Mouse (Mus musculus) Patski (cell line): ENCODE results near the gene Tuba3a. TPM values are rescaled to one million over a fixed set of nuclear protein-coding genes. Genes with fewer than 3 reads are reported as not detected.

Experiments
- ATAC-seq: fragments of 100-300 bp; one replicate; pipeline ENCODE4 v1.8.0; 2021
- CTCF ChIA-PET: fragments of 350-600 bp; sonication (Branson Sonifier 250); formaldehyde crosslinking; loops from one replicate; lab custom pipeline; 2022; ENCODE audit warnings: inconsistent platforms; lab: Charles Lee
- POLR2A ChIA-PET: fragments of 350-600 bp; sonication (Branson Sonifier 250); formaldehyde crosslinking; loops from one replicate; lab custom pipeline; 2022; ENCODE audit warnings: antibody characterized with exemption, inconsistent platforms; lab: Charles Lee
- DNase-seq: peaks from one replicate; pipeline ENCODE4 v3.0.0-alpha.2; 2011; ENCODE audit warnings: low read depth, low spot score
- H3K27me3 ChIP-seq: fragments of 371-371 bp; one replicate; pipeline ENCODE4 v1.5.1; 2021
- CTCF ChIP-seq: fragments of 100-300 bp; IDR thresholded peaks from one replicate; pipeline ENCODE4 v1.5.1; 2021
- in situ Hi-C: fragments of 300-500 bp; cut with MboI; formaldehyde crosslinking; loops from 3 replicates; pipeline ENCODE4 v1.11.1; 2018; ENCODE audit warnings: low pct_unique_long_range_greater_than_20kb, mixed read lengths
- polyA plus RNA-seq: library from polyadenylated mRNA; unstranded; gene quantifications from one replicate; pipeline ENCODE4 v1.2.3, GENCODE M21; 2021

Gene Tuba3a
- not detected for polyA plus RNA-seq

GRCm38 (mm10) chr6:125285890-125286289 is at the start of gene Tuba3a:
Gene Tuba3a, minus strand, starts transcription at chr6:125286042.
- no peak for DNase-seq
- POLR2A ChIA-PET = no interaction called here
- CTCF ChIA-PET = interaction anchor here (2.8 kb wide), 1 partner anchor 11 kb away, joined by 12 read pairs; no protein-coding TSS in a partner anchor
- H3K27me3 ChIP-seq = no peaks in the 10 kb centered on the region
- in situ Hi-C loops = no loop called here
- ATAC-seq = no peak
- TF ChIP-seq CTCF = no peak

DNA sequence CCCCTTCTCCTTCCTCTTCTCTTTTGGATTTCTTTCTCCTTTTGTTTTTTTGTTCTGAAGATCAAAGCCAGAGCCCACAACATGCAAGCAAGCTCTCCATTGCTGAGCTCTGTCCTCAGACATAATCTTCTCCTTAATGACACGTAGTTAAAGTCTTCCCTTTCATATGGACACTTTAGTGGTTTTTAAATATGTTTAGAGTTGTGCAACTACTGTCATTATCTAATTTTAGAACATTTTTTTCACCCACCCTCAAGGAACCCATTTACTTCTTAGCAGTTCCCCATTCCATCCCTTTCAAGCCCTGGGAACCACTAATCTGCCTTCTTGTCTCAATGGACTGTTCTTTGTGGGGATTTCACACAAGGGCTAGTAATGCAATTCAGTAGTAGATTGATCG is 48.5 kb upstream of the Tuba3a start:
- no peaks in the 10 kb centered on the region for H3K27me3 ChIP-seq
- ATAC-seq (no peak), DNase-seq (no peak)
- POLR2A ChIA-PET = no interaction called here
- in situ Hi-C loops = no loop called here
- TF ChIP-seq CTCF = no peak
- CTCF ChIA-PET = no interaction called here

GRCm38 (mm10) chr6:125333112-125333899 is 47.5 kb upstream of the Tuba3a start:
- ATAC-seq (no peak), DNase-seq (no peak)
- H3K27me3 ChIP-seq = no peaks in the 10 kb centered on the region
- CTCF ChIA-PET = no interaction called here
- in situ Hi-C loops = no loop called here
- POLR2A ChIA-PET = no interaction called here
- TF ChIP-seq CTCF = no peak

DNA sequence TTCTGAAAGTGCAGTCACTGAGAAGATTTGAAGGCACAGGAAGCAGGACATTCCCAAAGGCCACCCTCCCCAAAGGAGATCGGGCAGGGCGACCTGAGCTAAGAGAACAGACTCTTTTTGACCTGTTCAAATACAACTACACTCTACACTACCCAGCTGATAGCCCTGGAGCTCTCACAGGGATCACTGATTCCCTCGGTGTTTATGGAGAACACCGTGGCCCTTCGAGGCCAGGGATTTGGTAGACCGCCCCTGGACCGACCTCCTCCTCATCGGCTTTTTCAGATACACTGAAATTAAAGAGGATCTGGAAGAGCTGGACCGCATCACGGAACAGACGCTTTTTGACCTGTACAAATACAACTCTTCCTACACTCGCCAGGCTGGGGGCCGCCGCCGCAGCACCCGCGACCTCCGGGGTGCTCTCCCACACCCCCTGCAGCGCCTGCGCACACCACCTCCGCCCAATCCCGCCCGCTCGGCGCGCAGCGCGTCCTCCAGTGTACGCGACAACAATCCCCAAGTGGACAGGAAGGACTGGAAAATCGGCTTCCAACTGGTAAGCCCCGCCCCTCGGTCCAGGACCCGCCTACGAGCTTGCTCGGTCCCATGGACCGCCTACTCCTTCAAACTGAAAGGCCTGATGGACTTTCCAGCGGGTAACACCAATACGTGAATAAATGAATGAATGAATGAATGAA is 44.9 kb upstream of the Tuba3a start:
- ChIA-PET POLR2A (no interaction called here), CTCF (interaction anchor here (1.0 to 1.5 kb wide), 3 partner anchors 8 to 55 kb away, joined by 3 to 4 read pairs (median 3); no protein-coding TSS in a partner anchor)
- no peaks in the 10 kb centered on the region for H3K27me3 ChIP-seq
- ATAC-seq = peak; percentile 82
- in situ Hi-C loops = no loop called here
- DNase-seq = no peak
- no peak for TF ChIP-seq CTCF

DNA sequence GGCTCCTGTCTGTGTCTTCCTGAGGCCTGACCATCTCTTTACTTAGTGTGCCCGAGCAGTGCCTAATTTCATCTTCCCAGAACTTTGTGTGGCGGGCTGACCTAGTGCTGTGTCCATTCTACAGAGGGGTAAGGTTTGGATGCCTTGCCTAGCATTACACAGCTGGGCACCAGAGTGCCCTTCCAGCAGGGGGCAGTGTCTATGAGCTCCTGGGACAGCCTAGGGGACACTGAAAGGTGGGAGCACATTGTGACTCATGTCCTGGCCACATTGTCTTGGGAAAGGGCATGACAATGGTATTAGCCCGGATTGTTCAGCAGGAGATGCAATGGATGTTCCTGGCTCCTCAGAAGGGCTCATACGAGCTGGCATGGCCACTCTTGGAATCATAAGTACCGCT is 42.4 kb upstream of the Tuba3a start:
- ATAC-seq = no peak
- in situ Hi-C loops = no loop called here
- POLR2A ChIA-PET = interaction anchor here (1.2 kb wide), 1 partner anchor 14 kb away, joined by 3 read pairs; the partner anchor contains the start of gene Ltbr
- DNase-seq = no peak
- TF ChIP-seq CTCF = no peak
- H3K27me3 ChIP-seq = no peaks in the 10 kb centered on the region
- CTCF ChIA-PET = interaction anchor here (0.7 to 1.8 kb wide), 7 partner anchors 9 to 82 kb away, joined by 3 to 4 read pairs (median 3); partner anchors contain the start of gene Ltbr

DNA sequence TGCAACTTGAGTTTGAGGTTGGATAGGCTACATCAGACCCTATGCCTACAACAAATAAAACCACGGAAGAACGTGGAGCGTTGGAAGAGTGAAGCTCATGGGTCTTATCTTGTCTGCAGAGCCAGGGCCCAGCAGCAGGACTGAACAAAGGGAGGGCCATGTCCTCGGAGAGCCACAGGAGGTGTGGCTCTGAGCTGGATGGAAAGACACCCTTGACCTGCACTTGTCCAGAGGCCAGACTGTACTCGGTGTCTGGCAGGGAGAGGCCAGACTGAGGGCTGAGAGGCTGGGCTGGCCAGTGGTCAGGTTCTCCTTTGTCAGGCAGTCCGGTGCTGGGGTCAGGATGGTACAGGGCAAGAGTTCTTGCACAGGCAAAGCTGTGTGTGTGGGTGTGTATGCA is 39.5 kb upstream of the Tuba3a start:
- ChIA-PET CTCF (interaction anchor here (1.1 to 1.6 kb wide), 2 partner anchors 50 to 88 kb away, joined by 3 read pairs; no protein-coding TSS in a partner anchor), POLR2A (no interaction called here)
- ATAC-seq (no peak), DNase-seq (no peak)
- no peaks in the 10 kb centered on the region for H3K27me3 ChIP-seq
- TF ChIP-seq CTCF = no peak
- in situ Hi-C loops = no loop called here

DNA sequence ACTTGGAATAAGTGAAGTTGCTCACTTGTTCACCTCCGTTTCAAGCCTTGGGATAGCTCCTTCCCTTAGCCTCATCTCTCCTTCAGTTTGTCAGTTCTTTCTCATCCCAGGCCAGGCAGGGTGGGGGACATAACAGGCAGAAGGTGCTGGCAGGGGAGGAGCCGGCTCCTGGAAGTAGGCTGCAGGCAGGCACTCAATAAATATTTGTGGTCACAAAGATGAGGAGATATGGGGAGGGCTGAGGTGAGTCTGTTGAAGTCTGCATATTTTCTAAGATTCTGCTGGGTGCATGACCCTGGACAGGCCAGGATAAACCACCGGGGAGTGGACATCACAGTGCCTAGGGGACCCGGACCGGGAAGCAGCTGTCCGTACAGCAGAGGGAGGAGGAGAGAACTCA is 37.7 kb upstream of the Tuba3a start:
- no peaks in the 10 kb centered on the region for H3K27me3 ChIP-seq
- in situ Hi-C loops = no loop called here
- ATAC-seq = peak; percentile 29

DNA sequence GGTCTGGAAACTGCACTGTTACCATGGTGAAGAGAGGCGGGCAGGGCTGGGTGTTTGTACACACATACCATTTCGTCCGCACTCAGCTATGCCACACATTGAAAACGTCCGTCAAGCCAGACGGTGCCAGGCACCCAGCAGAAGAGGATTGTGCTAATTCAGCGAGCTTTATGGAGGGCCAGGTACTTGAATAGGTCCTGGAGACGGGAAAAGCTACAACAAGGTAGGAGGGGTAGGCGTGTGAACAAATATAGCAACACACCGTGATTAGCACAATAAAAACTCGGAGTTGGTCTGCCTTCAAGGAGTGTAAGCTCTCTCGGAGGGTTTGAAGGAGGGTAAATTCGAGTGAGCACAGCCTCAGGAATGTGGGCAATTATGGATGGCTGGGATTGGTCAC is 37.0 kb upstream of the Tuba3a start:
- no peaks in the 10 kb centered on the region for H3K27me3 ChIP-seq
- peak; percentile 38 for ATAC-seq
- CTCF ChIA-PET = interaction anchor here (1.0 to 1.4 kb wide), 2 partner anchors 9 to 47 kb away, joined by 3 to 4 read pairs; no protein-coding TSS in a partner anchor
- no peak for TF ChIP-seq CTCF
- in situ Hi-C loops = no loop called here
- DNase-seq = no peak
- POLR2A ChIA-PET = no interaction called here

More for the DNA sequence above, 37.7 kb upstream of the Tuba3a start:
- ChIA-PET CTCF (interaction anchor here (1.0 to 1.6 kb wide), 3 partner anchors 44 to 48 kb away, joined by 3 read pairs; no protein-coding TSS in a partner anchor), POLR2A (interaction anchor here (0.6 kb wide), 1 partner anchor 1032 kb away, joined by 4 read pairs; no protein-coding TSS in a partner anchor)
- DNase-seq = no peak
- no peak for TF ChIP-seq CTCF

GRCm38 (mm10) chr6:125321114-125321855 is 35.4 kb upstream of the Tuba3a start:
- DNase-seq = no peak
- ChIA-PET POLR2A (interaction anchor here (1.4 kb wide), 1 partner anchor 29 kb away, joined by 3 read pairs; no protein-coding TSS in a partner anchor), CTCF (no interaction called here)
- no peak for ATAC-seq
- in situ Hi-C loops = no loop called here
- no peaks in the 10 kb centered on the region for H3K27me3 ChIP-seq
- no peak for TF ChIP-seq CTCF

GRCm38 (mm10) chr6:125320323-125320722 is 34.5 kb upstream of the Tuba3a start, which contains the start of gene Scnn1a:
Gene Scnn1a, plus strand, starts transcription at chr6:125320659.
- no peak for ATAC-seq

More at GRCm38 (mm10) chr6:125320323-125320722, 34.5 kb upstream of the Tuba3a start, which contains the start of gene Scnn1a:
- DNase-seq = no peak
- no peak for TF ChIP-seq CTCF
- in situ Hi-C loops = no loop called here
- H3K27me3 ChIP-seq = no peaks in the 10 kb centered on the region
- ChIA-PET CTCF (no interaction called here), POLR2A (no interaction called here)
